Mouse (Mus musculus): ENCODE results near the gene Ptprn. TPM values are rescaled to one million over a fixed set of nuclear protein-coding genes. Genes with fewer than 3 reads are reported as not detected.

Gene Ptprn
- 0.17 TPM for polyA plus RNA-seq (2017; shearing (Covaris generic))

GRCm38 (mm10) chr1:75264091-75264880 lies at the start of gene Ptprn:
Gene Ptprn (minus strand): TSS chr1:75264502.

GRCm38 (mm10) chr1:75278228-75278627 lies 13.9 kb upstream of the Ptprn start, which contains the start of gene Resp18:
Gene Resp18 (minus strand): TSS chr1:75278415.

GRCm38 (mm10) chr1:75236117-75237050 lies 27.9 kb downstream of the Ptprn start, which contains the start of gene Dnajb2:
Gene Dnajb2 (plus strand): TSS chr1:75236406.

DNA sequence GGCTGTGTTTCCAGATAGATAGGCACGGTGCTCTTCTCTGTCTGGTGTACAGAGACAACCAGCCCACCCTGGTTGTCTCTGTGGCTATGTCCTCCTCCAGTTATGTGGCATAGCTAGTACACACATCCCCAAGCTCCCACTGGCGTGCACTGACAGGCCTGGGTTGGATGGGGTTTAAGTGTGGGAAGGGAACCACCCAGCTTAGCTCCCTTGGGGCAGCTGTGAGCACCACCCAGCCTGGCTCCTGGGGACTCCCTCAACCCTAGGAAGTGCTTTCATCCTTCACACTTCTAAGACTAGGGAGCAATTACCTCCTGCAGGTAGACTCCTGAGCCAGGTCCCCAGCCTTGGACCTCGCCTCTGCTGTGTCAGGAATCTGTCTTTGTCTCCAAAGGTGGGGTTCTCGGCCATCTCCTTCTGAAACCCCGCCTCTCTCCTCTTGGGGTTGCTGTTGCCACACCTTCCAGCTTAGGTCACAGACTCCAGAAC lies 32.6 kb downstream of the Ptprn start, which contains the start of gene A630095N17Rik:
Gene A630095N17Rik, minus strand, starts transcription at position 439 of the 489 bp plus-strand sequence.

GRCm38 (mm10) chr1:75219531-75219930 lies 44.8 kb downstream of the Ptprn start, which contains the start of gene Tuba4a:
Gene Tuba4a (minus strand): TSS chr1:75219865.

GRCm38 (mm10) chr1:75210136-75211087 lies 53.9 kb downstream of the Ptprn start, which contains the start of the genes Glb1l and Stk16:
Gene Glb1l (minus strand): TSS chr1:75210813.
Gene Stk16 (plus strand): TSS chr1:75210838.

Other genes with a start within 250 kb of the Ptprn start
- gene Nhej1, start 139.3 kb downstream of the Ptprn start, polyA plus RNA-seq (2017; shearing (Covaris generic)), result 8.2 TPM
- 0.17 TPM for gene Slc23a3, start 130.6 kb downstream of the Ptprn start, polyA plus RNA-seq (2017; shearing (Covaris generic))
- 172 TPM for gene Cnppd1, start 121.8 kb downstream of the Ptprn start, polyA plus RNA-seq (2017; shearing (Covaris generic))
- 87.0 TPM for gene Retreg2, start 121.7 kb downstream of the Ptprn start, polyA plus RNA-seq (2017; shearing (Covaris generic))
- gene Zfand2b, start 95.9 kb downstream of the Ptprn start, polyA plus RNA-seq (2017; shearing (Covaris generic)), result 65.9 TPM
- gene Abcb6, start 84.1 kb downstream of the Ptprn start, polyA plus RNA-seq (2017; shearing (Covaris generic)), result 5.0 TPM
- 23.6 TPM for gene Ankzf1, start 72.4 kb downstream of the Ptprn start, polyA plus RNA-seq (2017; shearing (Covaris generic))
- 19.8 TPM for gene Atg9a, start 72.3 kb downstream of the Ptprn start, polyA plus RNA-seq (2017; shearing (Covaris generic))
- gene Glb1l, start 53.7 kb downstream of the Ptprn start, polyA plus RNA-seq (2017; shearing (Covaris generic)), result 6.6 TPM
- gene Stk16, start 53.7 kb downstream of the Ptprn start, polyA plus RNA-seq (2017; shearing (Covaris generic)), result 59.6 TPM
- 309 TPM for gene Tuba4a, start 44.6 kb downstream of the Ptprn start, polyA plus RNA-seq (2017; shearing (Covaris generic))
- gene A630095N17Rik, start 32.4 kb downstream of the Ptprn start, polyA plus RNA-seq (2017; shearing (Covaris generic)), result not detected
- 151 TPM for gene Dnajb2, start 28.1 kb downstream of the Ptprn start, polyA plus RNA-seq (2017; shearing (Covaris generic))
- gene Resp18, start 13.9 kb upstream of the Ptprn start, polyA plus RNA-seq (2017; shearing (Covaris generic)), result not detected
- gene Dnpep, start 53.5 kb upstream of the Ptprn start, polyA plus RNA-seq (2017; shearing (Covaris generic)), result 48.6 TPM
- not detected for gene Des, start 95.8 kb upstream of the Ptprn start, polyA plus RNA-seq (2017; shearing (Covaris generic))
- 0.91 TPM for gene Speg, start 110.8 kb upstream of the Ptprn start, polyA plus RNA-seq (2017; shearing (Covaris generic))
- 72.5 TPM for gene Gmppa, start 171.4 kb upstream of the Ptprn start, polyA plus RNA-seq (2017; shearing (Covaris generic))
- not detected for gene Asic4, start 185.9 kb upstream of the Ptprn start, polyA plus RNA-seq (2017; shearing (Covaris generic))
- gene Chpf, start 214.8 kb upstream of the Ptprn start, polyA plus RNA-seq (2017; shearing (Covaris generic)), result 33.8 TPM
- 1.7 TPM for gene Tmem198, start 215.0 kb upstream of the Ptprn start, polyA plus RNA-seq (2017; shearing (Covaris generic))
- 1.2 TPM for gene Obsl1, start 241.9 kb upstream of the Ptprn start, polyA plus RNA-seq (2017; shearing (Covaris generic))
- gene Inha, start 242.6 kb upstream of the Ptprn start, polyA plus RNA-seq (2017; shearing (Covaris generic)), result not detected

Measured in effector memory CD4-positive, alpha-beta T cell, adult 5 months (primary cell).